Mouse (Mus musculus): ENCODE results near the gene Gm20388. TPM values are rescaled to one million over a fixed set of nuclear protein-coding genes. Genes with fewer than 3 reads are reported as not detected.

Gene Gm20388
- polyA plus RNA-seq, 2 experiments = 8.5 TPM; not detected in 1

GRCm38 (mm10) chr8:122102286-122102685, 2191.6 kb downstream of the Gm20388 start:
- no peak overlapping the region for H3K27ac ChIP-seq
- no peaks in the 10 kb centered on the region for H3K36me3 ChIP-seq (replicated peaks; ENCODE audit: control insufficient read depth, insufficient read depth, low read depth)
- no peak overlapping the region for H3K4me2 ChIP-seq (ENCODE audit: low read depth)
- WGBS (ENCODE audit: insufficient replicate concordance) = 64% methylated on average over 8 of the region's 8 CpGs
- DNase-seq (ENCODE audit: low read depth in 3 of 3, low spot score in 3 of 3) = no peak
- H3K9ac ChIP-seq (replicated peaks) = no peak overlapping the region
- no peak for ATAC-seq (ENCODE audit: insufficient read depth)
- H3K4me1 ChIP-seq (replicated peaks; ENCODE audit: control insufficient read depth in 2 of 2, insufficient read depth in 2 of 2, low read length in 1 of 2) = no peaks in the 10 kb centered on the region; a peak in 1 of 4 replicates
- no peak for TF ChIP-seq EP300 (IDR thresholded peaks at IDR 0.05; ENCODE audit: low read depth)
- H3K27me3 ChIP-seq (ENCODE audit: control insufficient read depth, insufficient read depth, low read length) = no peaks in the 10 kb centered on the region
- H3K4me3 ChIP-seq (ENCODE audit: insufficient read depth in 1 of 2, low read depth in 2 of 2, low read length in 2 of 2) = no peak overlapping the region
- no peaks in the 10 kb centered on the region for H3K9me3 ChIP-seq (ENCODE audit: control insufficient read depth, low read length)

GRCm38 (mm10) chr8:122103241-122103640, 2192.6 kb downstream of the Gm20388 start:
- ATAC-seq (ENCODE audit: insufficient read depth) (no peak), DNase-seq (ENCODE audit: low read depth in 3 of 3, low spot score in 3 of 3) (no peak)
- WGBS (ENCODE audit: insufficient replicate concordance) = 63% methylated on average over 9 of the region's 9 CpGs
- H3K9me3 ChIP-seq (ENCODE audit: control insufficient read depth, low read length) = no peaks in the 10 kb centered on the region
- H3K9ac ChIP-seq (replicated peaks) = no peak overlapping the region
- H3K4me3 ChIP-seq (ENCODE audit: insufficient read depth in 1 of 2, low read depth in 2 of 2, low read length in 2 of 2) = no peak overlapping the region
- no peaks in the 10 kb centered on the region for H3K27me3 ChIP-seq (ENCODE audit: control insufficient read depth, insufficient read depth, low read length)
- H3K4me2 ChIP-seq (ENCODE audit: low read depth) = no peak overlapping the region
- H3K4me1 ChIP-seq (replicated peaks; ENCODE audit: control insufficient read depth in 2 of 2, insufficient read depth in 2 of 2, low read length in 1 of 2) = no peaks in the 10 kb centered on the region; a peak in 1 of 4 replicates
- H3K27ac ChIP-seq = no peak overlapping the region
- TF ChIP-seq CTCF (IDR thresholded peaks at IDR 0.05; ENCODE audit: low read depth) (no peak), EP300 (IDR thresholded peaks at IDR 0.05; ENCODE audit: low read depth) (no peak)
- no peaks in the 10 kb centered on the region for H3K36me3 ChIP-seq (replicated peaks; ENCODE audit: control insufficient read depth, insufficient read depth, low read depth)

- no peak overlapping the region for H3K4me2 ChIP-seq (ENCODE audit: low read depth)
- no peak overlapping the region for H3K27ac ChIP-seq
- no peak overlapping the region for H3K4me3 ChIP-seq (ENCODE audit: insufficient read depth in 1 of 2, low read depth in 2 of 2, low read length in 2 of 2)
- H3K36me3 ChIP-seq (replicated peaks; ENCODE audit: control insufficient read depth, insufficient read depth, low read depth) = no peaks in the 10 kb centered on the region
- H3K27me3 ChIP-seq (ENCODE audit: control insufficient read depth, insufficient read depth, low read length) = no peaks in the 10 kb centered on the region
- H3K4me1 ChIP-seq (replicated peaks; ENCODE audit: control insufficient read depth in 2 of 2, insufficient read depth in 2 of 2, low read length in 1 of 2) = no peaks in the 10 kb centered on the region; a peak in 1 of 4 replicates
- no peak overlapping the region for H3K9ac ChIP-seq (replicated peaks)
- ATAC-seq (ENCODE audit: insufficient read depth) = no peak
- DNase-seq (ENCODE audit: low read depth in 3 of 3, low spot score in 3 of 3) = no peak
- TF ChIP-seq EP300 (IDR thresholded peaks at IDR 0.05; ENCODE audit: low read depth) = no peak
- TF ChIP-seq CTCF (IDR thresholded peaks at IDR 0.05; ENCODE audit: low read depth) = no peak
- 48% methylated on average over 4 of the region's 4 CpGs for WGBS (ENCODE audit: insufficient replicate concordance)
- no peaks in the 10 kb centered on the region for H3K9me3 ChIP-seq (ENCODE audit: control insufficient read depth, low read length)
Measured at GRCm38 (mm10) chr8:122104658-122105057, 2194.0 kb downstream of the Gm20388 start.

GRCm38 (mm10) chr8:122106270-122106669, 2195.6 kb downstream of the Gm20388 start:
- Histone ChIP-seq H3K9ac (replicated peaks) (no peak overlapping the region), H3K4me2 (ENCODE audit: low read depth) (no peak overlapping the region), H3K36me3 (replicated peaks; ENCODE audit: control insufficient read depth, insufficient read depth, low read depth) (no peaks in the 10 kb centered on the region), H3K4me1 (replicated peaks; ENCODE audit: control insufficient read depth in 2 of 2, insufficient read depth in 2 of 2, low read length in 1 of 2) (no peaks in the 10 kb centered on the region; a peak in 1 of 4 replicates), H3K27ac (no peak overlapping the region), H3K9me3 (ENCODE audit: control insufficient read depth, low read length) (no peaks in the 10 kb centered on the region), H3K27me3 (ENCODE audit: control insufficient read depth, insufficient read depth, low read length) (no peaks in the 10 kb centered on the region), H3K4me3 (ENCODE audit: insufficient read depth in 1 of 2, low read depth in 2 of 2, low read length in 2 of 2) (no peak overlapping the region)
- ATAC-seq (ENCODE audit: insufficient read depth) (no peak), DNase-seq (ENCODE audit: low read depth in 3 of 3, low spot score in 3 of 3) (no peak)
- no peak for TF ChIP-seq CTCF (IDR thresholded peaks at IDR 0.05; ENCODE audit: low read depth)
- 42% methylated on average over 9 of the region's 9 CpGs for WGBS (ENCODE audit: insufficient replicate concordance)

GRCm38 (mm10) chr8:122110240-122110866, 2199.7 kb downstream of the Gm20388 start:
- H3K36me3 ChIP-seq (replicated peaks; ENCODE audit: control insufficient read depth, insufficient read depth, low read depth) = no peaks in the 10 kb centered on the region
- no peak overlapping the region for H3K27ac ChIP-seq
- H3K9ac ChIP-seq (replicated peaks) = no peak overlapping the region
- no peaks in the 10 kb centered on the region for H3K27me3 ChIP-seq (ENCODE audit: control insufficient read depth, insufficient read depth, low read length)
- ATAC-seq (ENCODE audit: insufficient read depth) (no peak), DNase-seq (ENCODE audit: low read depth in 3 of 3, low spot score in 3 of 3) (no peak)
- H3K9me3 ChIP-seq (ENCODE audit: control insufficient read depth, low read length) = no peaks in the 10 kb centered on the region
- WGBS (ENCODE audit: insufficient replicate concordance) = 49% methylated on average over 20 of the region's 20 CpGs
- no peaks in the 10 kb centered on the region for H3K4me1 ChIP-seq (replicated peaks; ENCODE audit: control insufficient read depth in 2 of 2, insufficient read depth in 2 of 2, low read length in 1 of 2)
- no peak overlapping the region for H3K4me2 ChIP-seq (ENCODE audit: low read depth)
- TF ChIP-seq CTCF (IDR thresholded peaks at IDR 0.05; ENCODE audit: low read depth) (no peak), EP300 (IDR thresholded peaks at IDR 0.05; ENCODE audit: low read depth) (no peak)
- H3K4me3 ChIP-seq (ENCODE audit: insufficient read depth in 1 of 2, low read depth in 2 of 2, low read length in 2 of 2) = no peak overlapping the region

Data from liver, embryonic 14.5 days (tissue).